Comparison of ENCODE assay signal across 8 mouse cellular contexts in genomic region chr4:147738636-147739369, GRCm38 (mm10). TPM values are rescaled to one million over a fixed set of nuclear protein-coding genes. Genes with fewer than 3 reads are reported as not detected.
DNase-seq lines count a peak whose midpoint lies in the region; ATAC-seq lines count a peak whose summit lies in the region.
"Not testable (repeated sequence)": the region's sequence is repeated elsewhere in the genome, so short reads cannot be mapped to it uniquely, and the experiment has no call there.
"Had no signal": no experiment of that assay in that cellular context is flagged by ENCODE, and none has a peak within 500 bp of the region (broad histone marks: within the 10 kb centered on the region; RNA-seq: fewer than 3 reads in every experiment).

No protein-coding gene starts in this region.

- not testable (repeated sequence) for H3K27me3 ChIP-seq in forebrain, embryonic 14.5 days (replicated peaks; ENCODE audit: control insufficient read depth, insufficient read depth, low read length); heart, embryonic 16.5 days (ENCODE audit: control insufficient read depth, insufficient read depth, low read length); kidney, embryonic 14.5 days (ENCODE audit: control insufficient read depth, insufficient read depth, low read length); liver, embryonic 12.5 days (replicated peaks); midbrain, embryonic 12.5 days

- 38% methylated on average over 56 of the region's 63 CpGs for WGBS in forebrain, embryonic 14.5 days
- 23% methylated on average over 51 of the region's 63 CpGs for WGBS in heart, embryonic 16.5 days
- 32% methylated on average over 54 of the region's 63 CpGs for WGBS in kidney, embryonic 14.5 days
- WGBS in liver, embryonic 12.5 days (ENCODE audit: insufficient replicate concordance), result 23% methylated on average over 63 of the region's 63 CpGs
- WGBS in midbrain, embryonic 12.5 days, result 32% methylated on average over 63 of the region's 63 CpGs

- not testable (repeated sequence) for H3K4me1 ChIP-seq in forebrain, embryonic 14.5 days (ENCODE audit: control insufficient read depth, insufficient read depth, low read length); heart, embryonic 16.5 days (ENCODE audit: control insufficient read depth, insufficient read depth, low read length); kidney, embryonic 14.5 days (ENCODE audit: control insufficient read depth, insufficient read depth, low read length); liver, embryonic 12.5 days; midbrain, embryonic 12.5 days

- H3K4me3 ChIP-seq in forebrain, embryonic 14.5 days (ENCODE audit: low read depth, low read length), result peak overlapping the region; percentile 21; the same call in 1 of the 2 replicates
- peak overlapping the region; percentile 53 for H3K4me3 ChIP-seq in heart, embryonic 16.5 days (ENCODE audit: low read length)
- H3K4me3 ChIP-seq in kidney, embryonic 14.5 days (ENCODE audit: low read length), result peak overlapping the region; percentile 32
- peak overlapping the region; percentile 54 for H3K4me3 ChIP-seq in liver, embryonic 12.5 days
- H3K4me3 ChIP-seq in midbrain, embryonic 12.5 days, result peak overlapping the region; percentile 35

- H3K9me3 ChIP-seq in forebrain, embryonic 14.5 days (replicated peaks; ENCODE audit: control insufficient read depth, low read length); heart, embryonic 16.5 days (replicated peaks; ENCODE audit: control insufficient read depth, low read length); kidney, embryonic 14.5 days (ENCODE audit: control insufficient read depth, low read length); liver, embryonic 12.5 days (replicated peaks); midbrain, embryonic 12.5 days: not testable (repeated sequence)

- H3K36me3 ChIP-seq in forebrain, embryonic 14.5 days (ENCODE audit: control insufficient read depth, insufficient read depth, low read length); heart, embryonic 16.5 days (ENCODE audit: control insufficient read depth, insufficient read depth); kidney, embryonic 14.5 days (ENCODE audit: control insufficient read depth, insufficient read depth, low read length); liver, embryonic 12.5 days; midbrain, embryonic 12.5 days: not testable (repeated sequence)

- ATAC-seq in forebrain, embryonic 14.5 days; heart, embryonic 16.5 days (replicated peaks; ENCODE audit: extremely low read depth, insufficient read depth, low FRiP score); liver, embryonic 12.5 days: not testable (repeated sequence)
- ATAC-seq in kidney, embryonic 14.5 days (ENCODE audit: low FRiP score, low TSS enrichment), result 0 out of 2 replicates have a peak, but pooled peaks have one; percentile 52
- ATAC-seq in midbrain, embryonic 12.5 days (ENCODE audit: low FRiP score, low read depth), result peak; percentile 60; the same call in 1 of the 2 replicates

- not testable (repeated sequence) for H3K9ac ChIP-seq in forebrain, embryonic 14.5 days (ENCODE audit: low read length); heart, embryonic 16.5 days (ENCODE audit: low read length); kidney, embryonic 14.5 days (ENCODE audit: low read depth, low read length); liver, embryonic 12.5 days; midbrain, embryonic 12.5 days (replicated peaks)

- not testable (repeated sequence) for H3K27ac ChIP-seq in forebrain, embryonic 14.5 days (ENCODE audit: low read depth, low read length); heart, embryonic 16.5 days (ENCODE audit: low read length); kidney, embryonic 14.5 days (ENCODE audit: low read depth, low read length); liver, embryonic 12.5 days; midbrain, embryonic 12.5 days (replicated peaks)

- peak; percentile 1 to 2 for DNase-seq in cerebellum, postnatal 10 days
- peak; percentile 0 for DNase-seq in forebrain, embryonic 14.5 days (ENCODE audit: low spot score)
- DNase-seq in right cerebral cortex, postnatal 4 days, result peak; percentile 3

- peak overlapping the region; percentile 36 for H3K4me2 ChIP-seq in forebrain, embryonic 14.5 days (ENCODE audit: low read length)
- H3K4me2 ChIP-seq in heart, embryonic 16.5 days (ENCODE audit: low read depth, low read length), result peak overlapping the region; percentile 66
- peak overlapping the region; percentile 45 for H3K4me2 ChIP-seq in kidney, embryonic 14.5 days (replicated peaks; ENCODE audit: low read depth, low read length)
- peak overlapping the region; percentile 67 for H3K4me2 ChIP-seq in liver, embryonic 12.5 days
- H3K4me2 ChIP-seq in midbrain, embryonic 12.5 days (replicated peaks), result peak overlapping the region; percentile 46

RNA-seq across cellular contexts. Expression of gene Zfp534, which starts 36.5 kb away (rescaled TPM):
- polyA plus RNA-seq in forebrain, embryonic 14.5 days (2014; fragmentation: Nextera tagmentation; extraction: Ambion mirVana), result not detected in 2 replicates
- not detected in 2 replicates for polyA plus RNA-seq in heart, embryonic 16.5 days (2015; fragmentation: Nextera tagmentation; extraction: Ambion mirVana)
- polyA plus RNA-seq in kidney, embryonic 14.5 days (2014; fragmentation: Nextera tagmentation; extraction: Ambion mirVana), result not detected in 2 replicates
- polyA plus RNA-seq in liver, embryonic 12.5 days (2016; fragmentation: Nextera tagmentation; extraction: Ambion mirVana), result not detected in 2 replicates
- polyA plus RNA-seq in midbrain, embryonic 12.5 days (2016; fragmentation: Nextera tagmentation; extraction: Ambion mirVana), result not detected in 2 replicates
- polyA plus RNA-seq: cortical plate, adult 2 months had no signal
